Mouse (Mus musculus) liver, postnatal 0 days (tissue): ENCODE measurements around the gene Dgkg.

Experiments
- CTCF ChIP-seq: sonication (generic); IDR thresholded peaks from 2 replicates; pipeline ENCODE4 v1.5.1; 2016; ENCODE audit warnings: antibody characterized with exemption, low read depth
- EP300 ChIP-seq: IDR thresholded peaks from 2 replicates; pipeline ENCODE4 v1.6.1; 2016; ENCODE audit warnings: antibody characterized with exemption, low read depth, mild to moderate bottlenecking

DNA sequence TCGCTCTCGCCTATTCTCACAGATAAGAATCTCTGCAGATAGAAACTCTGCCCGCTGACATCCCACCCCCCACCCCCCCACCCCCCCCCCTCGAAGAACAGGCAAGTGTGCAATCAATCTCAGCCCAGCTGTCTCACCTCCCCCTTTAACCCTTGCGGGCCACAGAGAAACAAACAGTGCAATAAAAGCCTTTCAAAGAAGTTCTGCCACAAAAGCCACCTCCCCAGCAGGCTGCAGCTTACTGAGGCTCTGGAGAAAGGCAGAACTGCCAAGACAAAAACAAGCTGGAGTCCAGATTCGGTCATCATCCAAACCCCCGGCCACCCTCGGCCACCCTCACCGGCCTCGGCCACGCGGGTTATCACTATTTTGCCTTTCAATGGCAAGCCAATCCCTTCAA, 223.1 kb downstream of the Dgkg start:
- TF ChIP-seq EP300: no peak
- TF ChIP-seq CTCF: no peak
